Mouse (Mus musculus): ENCODE measurements around the gene 3110082I17Rik.
A peak's percentile ranks its signal among the peaks of the same experiment; 100 is the strongest.
"Not testable (repeated sequence)": the region's sequence is repeated elsewhere in the genome, so short reads cannot be mapped to it uniquely, and the experiment has no call there.

Gene 3110082I17Rik

DNA sequence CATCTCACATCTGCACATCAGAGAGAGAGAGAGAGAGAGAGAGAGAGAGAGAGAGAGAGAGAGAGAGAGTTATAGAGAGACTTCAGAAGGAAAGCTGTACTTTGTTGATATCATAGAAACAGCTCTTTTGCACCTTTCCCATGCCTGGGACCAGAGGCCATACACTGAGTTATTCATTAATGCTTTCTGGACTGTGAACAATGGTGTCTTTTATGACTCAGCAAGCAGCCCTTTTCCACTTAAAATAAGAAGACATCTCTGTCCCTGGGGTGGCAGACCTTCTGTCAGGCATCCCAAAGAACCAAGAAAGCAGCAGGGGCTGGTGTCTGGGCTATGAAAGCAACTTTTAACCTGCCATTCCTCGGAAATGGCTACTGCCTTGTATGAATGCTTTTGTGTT is 113.1 kb downstream of the 3110082I17Rik start:
- no peak for DNase-seq

DNA sequence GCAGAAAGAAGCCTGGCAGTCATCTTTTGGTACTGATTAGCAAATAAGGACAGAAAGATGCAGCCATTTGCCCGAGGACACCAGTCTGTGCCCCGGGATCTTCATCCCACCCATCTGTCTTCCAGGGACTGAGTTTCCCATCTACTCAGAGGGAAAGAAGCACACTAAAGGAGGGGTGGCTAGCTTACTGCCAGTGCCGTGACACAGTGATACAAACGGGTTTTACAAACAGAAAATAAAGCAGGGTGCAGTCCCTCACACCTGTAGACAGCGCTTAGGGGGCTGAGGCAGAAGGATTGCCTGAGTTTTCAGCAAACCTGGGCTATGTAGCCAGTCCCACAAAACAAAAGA is 115.0 kb downstream of the 3110082I17Rik start:
- DNase-seq, result no peak

DNA sequence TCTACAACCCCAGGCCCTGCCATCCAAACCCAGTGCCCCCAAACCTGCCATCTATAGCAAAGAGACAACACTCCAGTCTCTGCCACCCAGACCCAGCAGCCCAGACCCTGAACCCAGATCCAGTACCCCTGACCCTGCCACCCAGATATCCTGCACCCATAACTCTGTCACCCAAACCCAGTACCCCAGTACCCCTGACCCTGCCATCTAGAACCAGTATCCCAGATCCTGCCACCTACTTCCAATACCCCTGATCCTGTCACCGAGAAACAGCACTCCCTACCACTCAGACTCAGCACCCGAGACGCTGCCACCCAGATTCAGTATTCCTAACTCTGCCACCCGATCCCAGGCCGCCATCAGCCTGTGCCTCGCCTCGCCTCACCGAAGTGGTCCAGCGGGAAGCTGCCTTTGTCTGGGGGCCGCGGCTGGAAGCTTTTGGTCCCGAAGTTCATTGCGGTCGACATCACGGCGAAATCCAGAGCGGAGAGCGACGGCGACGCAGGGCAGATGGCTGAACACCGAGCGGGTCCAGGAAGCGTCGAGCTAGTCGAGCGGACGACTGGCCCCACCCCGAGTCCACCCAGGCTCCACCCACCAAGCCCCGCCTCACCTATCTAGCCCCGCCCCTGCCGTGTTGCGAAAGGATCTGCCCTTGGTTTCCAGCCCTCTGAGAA is 115.5 kb downstream of the 3110082I17Rik start:
- peak; percentile 84 for DNase-seq

DNA sequence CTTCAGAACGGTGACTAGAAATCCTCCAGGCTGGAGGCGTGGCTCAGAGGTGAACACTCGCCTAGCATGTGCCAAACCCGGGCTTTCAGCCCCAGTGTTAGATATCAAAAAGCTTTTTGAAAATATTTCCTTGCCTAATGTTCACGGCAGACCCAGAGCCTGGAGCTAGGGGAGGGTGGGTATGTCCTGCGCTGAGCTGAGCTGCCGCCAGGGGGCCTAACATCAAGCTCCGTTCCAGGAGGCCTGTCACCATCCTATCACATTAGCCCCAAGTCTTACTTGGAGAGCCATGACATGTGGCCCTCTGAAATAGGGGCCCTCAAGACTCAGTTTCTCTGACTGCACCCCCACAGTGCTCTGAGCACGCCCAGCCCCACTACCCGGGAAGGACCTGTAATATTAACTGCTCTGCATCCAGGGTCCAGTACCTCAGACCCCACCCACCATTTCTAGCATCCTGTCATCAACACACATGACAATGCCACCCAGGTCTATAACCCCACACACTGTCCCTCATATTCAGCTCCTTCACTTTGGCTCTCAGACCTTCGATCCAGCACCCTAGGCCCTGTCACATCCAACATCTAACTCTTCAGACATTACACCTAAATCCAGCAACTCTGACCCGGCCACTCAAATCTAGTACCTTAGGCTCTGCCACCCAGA is 116.2 kb downstream of the 3110082I17Rik start:
- peak; percentile 46 to 52 for DNase-seq

DNA sequence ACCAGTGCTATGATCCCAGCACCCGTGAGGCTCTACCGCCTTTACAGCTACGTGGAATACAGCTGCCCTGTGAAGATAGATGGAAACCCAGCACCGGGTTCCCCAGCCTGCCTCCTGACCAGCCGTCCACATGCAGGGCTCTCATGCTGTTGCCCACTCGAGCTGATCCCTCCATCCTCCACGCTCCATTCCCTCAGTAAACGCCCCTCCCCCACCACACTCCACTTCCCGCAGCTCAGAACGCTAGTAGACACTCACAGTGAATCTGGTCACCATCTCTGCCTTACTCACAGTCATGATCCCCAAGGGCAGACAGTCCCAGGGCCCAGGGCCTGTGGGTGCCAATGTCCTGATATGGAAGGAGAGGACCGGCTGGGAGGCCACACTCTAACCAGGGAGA is 121.4 kb downstream of the 3110082I17Rik start:
- no peak for DNase-seq

DNA sequence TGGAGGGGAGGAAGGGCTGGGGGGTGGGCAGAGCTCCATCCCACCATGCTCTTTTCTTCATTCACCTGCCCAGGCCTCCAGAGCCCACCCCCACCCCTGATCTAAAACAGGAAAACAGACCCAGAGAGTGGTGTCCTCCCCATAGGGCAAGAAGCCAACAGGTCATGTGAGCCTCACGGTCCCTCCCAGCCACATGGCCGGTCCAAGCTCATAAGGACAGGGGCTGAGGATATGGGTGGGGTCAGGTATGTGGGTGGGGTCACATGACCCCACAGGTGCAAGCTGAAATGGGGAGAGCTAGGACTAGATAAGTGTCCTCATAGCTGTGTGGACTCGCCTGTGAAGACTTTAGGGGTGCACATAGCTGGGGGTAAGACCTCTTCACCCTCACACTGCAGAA is 121.9 kb downstream of the 3110082I17Rik start:
- DNase-seq, result no peak

DNA sequence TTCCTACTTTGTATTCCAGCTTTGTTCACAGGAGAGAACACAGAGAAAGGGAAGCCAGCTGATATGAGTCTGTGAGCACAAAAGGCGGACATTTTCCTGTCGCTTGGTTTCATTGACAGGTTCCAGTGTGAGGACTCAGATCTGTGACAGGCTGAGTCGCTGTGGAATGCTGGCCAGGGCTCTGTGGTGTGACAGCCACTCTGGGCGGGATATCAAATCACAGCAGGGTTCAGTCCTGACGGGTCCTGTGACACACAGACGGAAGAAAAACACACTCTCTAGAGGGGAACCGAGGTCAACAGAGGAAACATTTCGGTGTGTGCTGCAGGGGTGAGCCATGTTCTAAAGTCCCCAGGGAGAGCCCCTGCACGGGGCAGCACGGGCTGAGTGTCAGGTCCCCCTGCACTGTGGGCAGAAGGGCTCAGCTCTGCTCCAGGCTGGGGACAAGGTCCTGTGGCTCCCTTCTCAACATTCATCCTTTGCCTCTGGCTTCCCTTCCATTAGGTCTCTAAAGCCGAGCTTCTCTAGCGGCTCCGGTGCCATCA is 122.4 kb downstream of the 3110082I17Rik start:
- no peak for DNase-seq

DNA sequence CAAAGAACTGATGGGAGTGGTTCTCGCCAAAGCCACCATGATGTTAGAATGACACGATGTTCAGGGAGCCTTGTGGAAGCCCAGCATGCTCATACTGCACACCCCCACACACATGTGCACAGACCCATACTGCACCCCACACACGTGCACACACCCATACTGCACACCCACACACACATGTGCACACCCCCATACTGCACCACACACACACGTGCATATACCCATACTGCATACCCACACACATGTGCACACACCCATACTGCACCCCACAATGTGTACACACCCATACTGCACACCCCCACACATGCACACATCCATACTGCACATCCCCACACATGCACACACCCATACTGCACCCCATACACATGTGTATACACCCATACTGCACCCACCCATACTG is 124.7 kb downstream of the 3110082I17Rik start:
- no peak for DNase-seq

DNA sequence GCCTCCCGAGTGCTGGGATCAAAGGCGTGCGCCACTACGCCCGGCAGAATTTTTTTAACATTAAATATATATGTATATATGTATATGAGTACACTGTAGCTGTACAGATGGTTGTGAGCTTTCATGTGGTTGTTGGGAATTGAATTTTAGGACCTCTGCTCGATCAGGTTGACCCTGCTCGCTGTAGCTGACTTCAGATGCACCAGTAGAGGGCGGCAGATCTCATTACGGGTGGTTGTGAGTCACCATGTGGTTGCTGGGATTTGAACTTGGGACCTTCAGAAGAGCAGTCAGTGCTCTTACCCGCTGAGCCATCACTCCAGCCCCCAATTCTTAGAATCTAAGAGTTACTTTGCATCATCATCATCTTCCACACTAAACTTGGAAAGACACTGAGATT is 125.9 kb downstream of the 3110082I17Rik start:
- DNase-seq, result not testable (repeated sequence)

DNA sequence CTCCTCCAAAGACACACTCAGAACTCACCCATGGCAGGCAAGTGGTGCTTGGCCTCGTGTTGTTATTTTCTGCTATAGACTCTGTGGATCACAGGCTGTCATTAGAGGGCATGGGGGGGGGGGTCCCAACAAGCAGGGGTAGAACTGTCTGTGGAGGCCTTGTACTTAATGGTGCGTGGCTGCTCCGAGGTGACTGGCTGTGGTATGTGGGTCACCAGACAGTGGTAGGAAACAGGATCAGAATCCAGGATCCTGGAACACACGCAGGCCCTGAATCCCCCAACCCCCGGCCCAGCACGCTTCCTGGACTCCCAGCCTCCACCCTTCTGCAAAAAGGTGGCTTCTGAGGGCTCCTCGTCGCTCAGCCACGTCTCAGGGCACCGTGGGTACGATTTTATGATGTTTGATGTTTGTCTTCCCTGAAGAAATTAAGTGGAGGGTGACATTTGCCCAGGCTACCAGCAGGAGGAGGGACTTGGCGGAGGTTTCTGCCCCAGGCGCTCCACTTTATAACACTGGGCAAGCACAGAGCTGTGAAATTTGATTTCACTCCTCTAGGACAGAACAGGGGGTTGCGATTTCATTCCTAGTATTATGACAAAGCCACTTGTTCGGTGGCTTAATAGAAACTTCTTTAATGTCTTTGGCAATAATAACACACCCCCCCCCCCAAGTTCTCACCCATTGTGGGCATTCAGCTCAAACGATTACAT is 126.9 kb downstream of the 3110082I17Rik start:
- DNase-seq, result no peak

DNA sequence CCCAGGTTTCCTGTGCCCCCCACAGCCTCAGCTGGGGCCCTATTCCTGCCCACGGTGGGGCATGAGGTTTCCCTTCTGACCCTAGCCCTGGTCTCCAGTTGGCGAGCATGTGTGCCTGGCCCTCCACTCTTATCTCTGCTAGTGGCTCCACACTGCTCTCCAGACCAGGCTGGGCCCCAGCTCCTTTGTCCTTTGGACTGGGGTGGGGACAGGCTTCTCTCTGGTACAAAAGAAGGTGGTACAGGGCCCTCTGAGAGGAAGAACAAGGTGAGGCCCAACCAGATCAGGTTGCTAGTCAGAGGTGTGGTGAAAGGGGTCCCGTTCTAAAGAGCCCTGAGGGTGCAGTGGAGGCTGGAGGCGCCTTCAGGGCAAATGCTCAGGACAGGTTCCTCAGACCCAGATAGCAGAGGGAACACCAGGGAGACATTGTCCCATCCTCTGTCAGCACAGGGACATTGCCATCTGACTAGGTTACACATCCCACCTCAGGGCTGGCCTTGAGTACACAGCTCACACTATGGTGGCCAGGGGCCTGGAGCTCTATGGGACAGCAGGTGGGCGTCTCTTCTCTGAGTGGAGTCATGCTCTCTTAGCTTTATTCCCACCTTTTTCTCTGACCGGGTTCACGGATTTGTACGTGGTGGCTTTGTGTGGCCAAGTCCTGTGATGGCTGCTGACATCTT is 127.6 kb downstream of the 3110082I17Rik start:
- no peak for DNase-seq

DNA sequence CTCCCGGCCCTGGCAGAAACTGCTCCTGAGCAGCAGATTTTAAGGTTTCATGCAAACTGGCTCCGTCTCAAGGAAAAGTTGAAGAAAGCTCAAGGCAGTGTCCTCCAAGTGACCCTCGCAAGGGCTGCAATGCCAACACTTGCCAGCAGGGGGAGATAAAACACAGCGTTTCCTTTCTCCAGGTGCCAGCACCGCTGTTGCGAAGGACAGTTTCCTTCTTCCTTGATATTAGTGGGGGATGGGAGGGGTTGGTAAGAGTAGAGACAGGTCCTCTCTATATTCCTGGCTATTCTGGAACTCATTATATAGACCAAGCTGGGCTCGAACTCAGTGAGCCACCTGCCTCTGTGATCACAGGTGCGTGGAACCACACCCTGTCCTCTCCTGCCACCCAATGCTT is 128.6 kb downstream of the 3110082I17Rik start:
- peak in 1 of 2 experiments; percentile 35 for DNase-seq

DNA sequence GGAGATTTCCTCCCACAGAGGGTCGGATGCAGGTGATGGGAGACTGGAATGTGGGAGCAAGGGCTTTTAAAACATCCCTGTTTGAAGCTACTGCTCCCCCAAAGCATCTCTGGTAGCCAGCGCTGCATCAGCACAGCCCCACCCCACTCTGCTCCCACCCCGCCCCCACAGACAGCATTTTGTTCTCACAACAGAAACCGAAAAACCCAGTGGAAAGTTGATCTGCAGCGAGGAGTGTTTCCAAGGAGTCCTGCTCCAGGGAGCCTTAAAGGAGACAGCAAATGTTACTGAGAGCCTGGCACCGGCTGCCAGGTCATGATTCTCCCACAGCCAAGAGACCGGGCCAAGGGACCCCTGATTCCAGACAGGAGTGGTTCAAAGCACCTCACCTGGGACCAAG is 129.6 kb downstream of the 3110082I17Rik start:
- DNase-seq, result no peak

DNA sequence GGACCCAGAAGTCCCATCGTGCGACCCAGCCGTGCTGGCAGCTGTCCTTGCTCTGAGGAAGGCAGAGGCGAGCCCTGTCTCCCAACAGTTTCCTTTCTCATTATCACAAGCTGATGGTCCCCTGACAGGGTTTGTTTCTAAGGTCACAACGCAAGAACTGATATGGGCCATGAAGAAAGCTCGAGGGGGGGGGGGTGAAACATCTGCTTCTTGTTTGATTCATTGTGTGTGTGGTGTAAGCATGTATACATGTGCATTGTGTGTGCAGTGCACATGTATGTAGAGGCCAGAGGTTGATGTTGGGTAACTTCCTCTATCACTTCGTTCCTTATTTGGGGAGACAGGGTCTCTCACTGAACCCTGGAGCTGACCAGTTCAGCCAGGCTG is 132.7 kb downstream of the 3110082I17Rik start:
- no peak for DNase-seq

DNA sequence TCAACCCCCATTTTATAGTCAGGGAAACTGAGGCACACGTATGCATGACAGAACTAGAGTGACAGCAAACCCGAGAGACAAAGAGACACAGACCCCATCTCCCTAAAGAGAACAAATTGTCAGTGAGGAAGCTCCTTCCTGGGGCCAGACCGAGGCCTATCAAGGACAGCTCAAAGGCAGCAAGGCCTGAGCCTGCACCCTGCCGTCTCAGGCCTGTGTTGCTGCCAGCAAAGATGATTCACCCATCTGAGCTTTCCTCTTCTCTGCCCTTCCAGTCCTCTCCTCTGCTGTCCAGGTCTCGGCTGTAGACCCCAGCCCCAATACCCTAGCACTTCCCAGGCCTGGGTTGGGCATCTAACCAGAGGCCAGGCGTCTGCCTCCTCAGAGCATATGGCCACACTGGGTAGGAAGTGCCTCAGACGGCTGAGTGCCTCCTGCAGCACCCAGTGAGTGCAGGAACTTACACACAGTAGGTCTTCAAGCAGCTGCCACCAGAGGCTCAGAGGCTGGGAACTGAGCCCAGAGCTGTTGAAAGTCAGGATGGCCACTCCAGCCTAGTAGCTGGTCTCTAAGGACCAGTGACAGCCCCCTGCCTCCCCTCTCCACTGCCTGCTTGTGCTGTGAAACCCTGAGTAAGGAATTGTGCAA is 133.2 kb downstream of the 3110082I17Rik start:
- no peak for DNase-seq

DNA sequence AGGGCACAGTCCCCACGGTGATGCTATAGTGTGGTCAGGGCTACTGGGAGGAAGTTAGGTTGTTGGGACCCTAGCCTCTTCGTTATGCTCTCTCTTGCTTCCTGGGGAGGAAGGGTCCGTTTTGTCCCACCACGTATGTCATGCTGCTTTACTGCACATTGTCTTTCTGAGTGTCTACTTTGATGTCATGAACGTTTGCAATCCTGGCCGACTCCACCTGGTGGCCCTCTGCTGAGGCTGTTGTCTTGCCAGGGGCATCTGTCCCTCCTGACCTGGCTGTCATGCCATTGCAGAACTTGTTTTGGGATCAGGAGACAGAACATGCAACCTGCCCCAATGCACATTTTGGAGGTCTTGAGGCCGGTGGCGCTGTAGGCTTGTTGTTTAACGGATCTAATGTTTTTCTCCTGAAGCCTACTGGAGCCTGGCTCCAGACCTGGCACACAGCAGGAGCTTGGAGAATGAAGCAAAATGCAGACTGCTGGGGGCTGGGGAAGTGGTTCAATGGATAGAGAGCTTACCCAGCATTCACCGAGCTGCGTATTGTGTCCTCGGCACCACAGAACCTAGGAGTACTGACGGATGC is 134.1 kb downstream of the 3110082I17Rik start:
- DNase-seq, result no peak

DNA sequence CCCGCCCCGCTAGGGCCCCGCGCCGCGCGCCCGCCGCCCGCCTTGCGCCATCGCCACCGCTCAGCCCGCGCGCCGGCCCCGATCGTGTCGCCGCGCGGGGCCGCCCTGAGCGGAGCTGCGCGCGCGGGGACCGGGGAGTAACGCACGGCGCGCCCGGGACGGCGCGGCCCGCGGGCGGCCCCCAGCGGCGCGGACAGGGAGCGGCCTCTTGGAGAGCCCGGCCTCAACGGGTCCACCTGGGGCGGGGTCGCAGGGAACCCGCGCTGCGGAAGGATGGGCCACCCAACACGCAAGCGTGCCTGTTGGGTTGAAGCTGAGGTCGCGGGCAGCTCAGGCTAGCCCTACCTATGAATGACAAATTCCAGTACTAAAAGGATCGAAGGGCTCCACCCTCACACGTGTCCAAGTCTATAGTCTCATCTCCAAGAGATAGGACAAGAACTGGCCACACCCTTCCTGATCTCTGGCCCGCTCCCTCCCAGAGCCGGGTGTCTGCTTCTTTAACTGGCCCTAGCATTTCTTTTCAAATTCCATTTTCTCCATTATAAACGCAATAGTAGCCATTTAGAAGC is 134.8 kb downstream of the 3110082I17Rik start, which contains the start of gene Adap1:
TSS of gene Adap1 (minus strand) at position 228 of the 572 bp plus-strand sequence.
- peak; percentile 31 for DNase-seq

DNA sequence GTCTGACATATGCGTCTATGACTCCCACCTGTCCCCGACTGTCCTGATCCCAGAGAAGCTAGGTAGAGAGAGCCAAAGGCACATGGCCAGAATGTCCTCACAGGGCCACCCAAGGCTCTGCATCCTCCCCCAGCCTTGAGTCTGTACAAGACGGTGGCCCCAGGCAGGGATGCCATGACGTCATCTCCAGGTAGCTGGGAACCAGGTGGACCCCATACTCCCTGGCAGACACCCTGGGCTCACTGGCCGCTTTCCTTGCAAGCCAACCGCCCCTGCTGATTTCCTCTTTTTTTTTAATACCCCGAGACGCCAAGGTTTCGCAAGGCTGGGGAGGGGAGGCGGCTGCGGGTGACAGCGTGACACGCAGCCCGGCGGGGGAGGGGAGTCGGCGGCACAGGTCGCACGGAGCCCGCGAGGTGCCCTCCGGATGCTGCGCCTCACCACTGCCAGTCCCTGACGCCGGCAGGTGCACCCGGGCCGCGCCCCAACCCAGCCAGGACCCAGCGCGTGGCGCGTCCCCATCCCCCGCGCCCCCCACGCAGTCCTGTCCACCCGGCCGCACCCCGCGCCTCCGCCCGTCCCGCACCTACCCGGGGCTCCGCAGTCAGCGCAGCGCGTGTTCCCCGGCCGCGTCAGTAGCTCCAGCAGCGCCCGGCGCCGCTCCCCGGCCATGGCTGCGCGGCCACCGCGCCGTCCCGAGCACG is 135.5 kb downstream of the 3110082I17Rik start:
- no peak for DNase-seq

DNA sequence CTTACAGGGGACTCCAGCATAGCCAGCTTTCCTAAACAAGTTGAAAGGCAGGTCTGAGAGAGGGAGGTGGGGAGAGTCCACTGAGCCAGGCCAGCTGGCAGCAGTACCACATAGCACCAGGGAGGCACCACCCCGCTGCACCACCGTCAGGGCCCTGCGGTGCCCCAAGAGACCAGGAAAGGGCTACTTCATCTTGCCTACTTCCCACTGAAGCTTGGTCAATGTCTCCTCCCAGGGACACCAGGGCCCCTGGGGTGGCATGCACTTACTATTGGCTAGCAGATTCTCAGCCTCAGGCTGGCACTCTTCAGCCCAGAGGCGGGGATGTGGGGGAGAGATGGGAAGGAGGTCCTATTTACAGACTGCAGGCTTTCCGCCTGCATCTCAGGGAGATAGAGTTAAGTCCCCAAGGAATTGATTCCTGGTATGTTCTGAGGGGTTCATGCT is 136.3 kb downstream of the 3110082I17Rik start:
- no peak for DNase-seq

DNA sequence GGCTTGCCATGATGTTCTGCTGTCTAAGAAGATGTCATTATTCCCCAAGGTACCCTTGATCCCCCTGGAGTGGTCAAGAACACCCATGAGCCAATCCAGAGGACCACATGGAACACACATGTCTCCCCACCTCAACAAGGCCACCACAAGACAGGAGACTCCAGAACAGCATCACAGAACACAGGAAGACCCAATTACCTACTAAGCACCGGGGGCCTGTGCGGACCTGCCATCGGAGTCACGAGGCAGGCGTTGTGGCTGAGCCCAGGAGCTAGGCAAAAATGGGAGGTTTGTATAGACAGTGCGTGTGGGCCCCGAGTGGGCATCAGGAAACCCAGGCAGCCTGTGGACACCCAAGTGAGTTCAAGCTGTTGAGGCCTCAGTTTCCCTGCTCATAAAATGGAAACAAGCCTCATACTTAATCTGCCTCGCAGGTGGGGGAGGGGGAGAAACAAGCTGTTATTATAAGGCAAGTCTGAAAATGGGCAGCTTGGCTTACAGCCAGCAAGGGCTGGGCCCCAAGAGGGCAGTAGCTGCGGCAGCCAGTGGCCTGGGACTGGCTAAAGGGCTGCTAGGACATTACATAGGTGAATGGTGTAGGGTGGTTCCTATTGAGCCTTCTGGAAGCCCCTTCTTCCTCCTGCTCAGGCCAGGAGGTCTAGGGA is 136.9 kb downstream of the 3110082I17Rik start:
- no peak for DNase-seq

DNA sequence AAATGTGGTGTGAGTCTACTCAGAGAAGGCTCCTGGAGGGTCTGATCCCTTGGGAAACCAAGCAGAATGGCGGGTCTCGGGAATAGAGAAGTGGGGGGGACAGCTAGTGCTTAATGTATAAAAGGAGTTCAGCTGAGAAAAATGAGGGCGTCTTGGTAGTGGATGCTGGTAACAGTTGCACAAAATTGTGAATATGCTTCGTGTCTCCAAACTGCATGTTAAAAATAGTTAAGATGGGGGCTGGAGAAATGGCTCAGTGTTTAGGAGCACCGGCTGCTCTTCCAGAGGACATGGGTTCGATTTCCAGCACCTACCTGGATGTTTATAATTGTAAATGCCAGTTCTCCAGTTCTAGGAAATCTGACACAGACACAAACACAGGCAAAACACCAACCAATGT is 139.0 kb downstream of the 3110082I17Rik start:
- DNase-seq, result no peak

Data from thymus, adult 18-20 months (tissue).